Mouse (Mus musculus) adrenal gland, postnatal 36 days (tissue): ENCODE results near the gene Ppp6r3. TPM values are rescaled to one million over a fixed set of nuclear protein-coding genes. Genes with fewer than 3 reads are reported as not detected.
A peak's percentile ranks its signal among the peaks of the same experiment; 100 is the strongest.

Experiments
- DNase-seq, 2 experiments: peaks; one replicate each; pipeline ENCODE4 v3.0.0; 2021; ENCODE audit warnings: mixed read lengths in 1 of 2
- total RNA-seq, 2 experiments: library from RNA; stranded (reverse); gene quantifications; 2 replicates each; pipeline ENCODE4 v1.2.3; 2021

Gene Ppp6r3
- total RNA-seq, 2 experiments from 2014 or later = 92.7 to 98.6 TPM

DNA sequence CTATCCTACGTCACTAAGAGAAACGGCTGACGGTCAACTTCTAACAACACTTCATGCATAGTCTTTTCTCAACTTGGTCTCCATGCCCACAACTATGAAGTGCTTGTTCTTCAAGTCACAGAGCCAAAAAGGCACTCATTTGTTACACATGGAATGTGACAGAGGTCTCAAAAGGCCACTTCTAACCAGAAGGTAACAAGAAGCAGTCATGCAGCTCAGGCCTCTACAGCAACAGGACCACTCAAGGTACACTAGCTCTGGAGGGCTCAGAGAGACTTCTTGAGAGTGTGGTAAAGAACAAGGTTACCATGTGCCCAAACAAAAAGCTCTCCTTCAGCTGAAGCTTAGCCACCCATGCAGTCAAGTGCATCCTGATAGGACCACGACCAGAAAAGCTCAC, 46.9 kb downstream of the Ppp6r3 start:
- no peak for DNase-seq

DNA sequence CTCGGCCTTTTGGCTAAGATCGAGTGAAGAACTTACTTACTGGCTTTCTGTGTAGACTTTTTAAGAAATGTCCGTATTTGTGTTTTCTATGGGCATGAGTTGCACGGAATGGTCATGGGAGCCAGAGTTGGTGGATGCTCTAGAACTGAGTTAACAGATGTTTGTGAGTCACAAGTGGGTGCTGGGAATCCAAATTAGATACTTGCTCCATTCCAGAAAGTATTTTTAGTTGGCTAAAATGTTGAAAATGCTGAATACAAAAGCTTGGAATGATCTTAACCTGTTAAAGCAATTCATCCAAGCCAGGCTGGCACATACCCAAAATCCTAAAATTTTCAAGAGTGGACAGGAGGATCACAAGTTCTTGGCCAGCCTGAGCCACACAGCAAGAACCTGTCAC, 48.0 kb downstream of the Ppp6r3 start:
- DNase-seq = no peak

DNA sequence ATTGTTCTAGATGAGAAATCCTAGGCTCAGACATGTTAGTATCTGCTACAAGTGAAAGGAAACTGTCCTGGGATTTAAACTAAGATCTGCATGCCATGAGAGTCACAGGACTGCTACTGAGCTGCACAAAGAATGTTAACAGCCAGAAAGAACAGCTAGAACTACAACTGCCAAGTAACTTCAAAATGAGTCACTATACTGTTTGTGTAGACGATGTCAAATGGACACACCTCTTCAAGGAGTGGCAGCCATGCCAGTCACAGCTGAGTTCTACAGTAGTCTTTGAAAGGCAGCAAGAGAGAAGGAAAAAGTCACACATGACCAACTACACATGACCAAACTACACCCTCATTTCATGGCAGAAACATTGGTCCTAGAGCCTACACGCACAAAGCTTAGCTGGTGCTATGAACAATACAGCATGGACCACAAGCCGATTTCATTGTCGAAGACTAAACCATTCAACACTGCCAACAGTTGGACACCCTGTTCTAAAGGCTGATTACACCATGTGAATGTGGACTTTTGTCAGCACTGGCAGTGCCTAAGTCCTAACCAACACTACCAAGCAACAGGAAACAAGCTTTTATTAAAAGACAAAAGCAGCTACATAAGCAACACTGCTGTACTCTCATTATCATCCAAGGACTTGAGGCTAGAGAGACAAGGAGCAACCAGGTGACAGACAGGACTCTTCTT, 55.9 kb downstream of the Ppp6r3 start:
- no peak for DNase-seq

DNA sequence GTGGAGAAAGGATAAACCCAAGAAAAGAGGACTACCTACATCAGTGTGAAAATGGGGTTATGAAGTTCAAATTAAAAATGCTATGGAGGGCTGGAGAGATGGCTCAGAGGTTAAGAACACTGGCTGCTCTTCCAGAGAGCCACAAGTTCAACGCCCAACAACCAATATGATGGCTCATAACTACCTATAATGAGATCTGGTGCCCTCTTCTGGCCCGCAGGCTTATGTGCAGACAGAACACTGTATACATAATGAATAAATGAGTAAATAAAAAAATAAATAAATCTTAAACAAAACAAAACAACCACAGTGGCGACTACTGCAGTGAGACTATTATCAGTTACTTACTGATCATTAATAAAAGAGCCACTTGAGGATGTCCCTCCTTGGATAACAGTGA, 78.3 kb downstream of the Ppp6r3 start:
- no peak for DNase-seq

DNA sequence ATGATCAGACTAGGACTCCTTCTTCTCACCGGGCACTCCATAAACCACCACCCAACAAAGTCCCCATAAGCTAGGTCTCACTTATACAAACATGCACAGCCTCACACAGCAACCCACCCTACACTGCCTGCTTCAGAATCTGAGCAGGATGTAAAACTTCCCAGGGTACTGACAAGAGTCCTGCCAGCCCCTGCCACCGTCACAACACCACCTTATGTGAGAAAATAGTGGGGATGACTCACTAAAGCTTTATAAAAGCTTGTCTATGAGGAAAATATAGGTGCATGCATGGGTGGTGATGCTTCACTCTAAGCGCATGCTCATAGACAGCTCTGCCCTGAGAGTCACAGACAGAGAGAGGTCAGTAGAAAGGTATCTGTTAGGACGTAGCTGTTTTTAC, 85.7 kb downstream of the Ppp6r3 start:
- no peak for DNase-seq

DNA sequence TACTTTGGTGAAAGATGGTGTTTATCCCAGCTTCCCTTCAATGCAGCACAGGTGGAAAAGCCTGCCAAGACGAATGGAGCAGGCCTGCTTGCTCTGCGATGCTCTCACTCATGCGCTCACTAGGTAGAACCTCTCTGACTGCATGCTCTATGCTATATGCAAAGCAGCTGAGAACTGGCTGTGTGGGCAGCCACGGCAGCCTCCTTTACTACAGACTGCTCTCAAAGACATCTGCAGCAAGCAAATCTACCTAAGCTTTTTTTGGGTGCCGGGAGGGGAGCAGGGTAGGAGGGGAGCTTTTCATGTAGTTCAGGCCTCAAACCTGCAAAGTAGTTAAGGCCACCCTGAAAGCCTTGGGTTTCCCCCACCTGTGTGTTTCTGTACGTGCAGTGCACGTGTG, 92.7 kb downstream of the Ppp6r3 start:
- DNase-seq = no peak

DNA sequence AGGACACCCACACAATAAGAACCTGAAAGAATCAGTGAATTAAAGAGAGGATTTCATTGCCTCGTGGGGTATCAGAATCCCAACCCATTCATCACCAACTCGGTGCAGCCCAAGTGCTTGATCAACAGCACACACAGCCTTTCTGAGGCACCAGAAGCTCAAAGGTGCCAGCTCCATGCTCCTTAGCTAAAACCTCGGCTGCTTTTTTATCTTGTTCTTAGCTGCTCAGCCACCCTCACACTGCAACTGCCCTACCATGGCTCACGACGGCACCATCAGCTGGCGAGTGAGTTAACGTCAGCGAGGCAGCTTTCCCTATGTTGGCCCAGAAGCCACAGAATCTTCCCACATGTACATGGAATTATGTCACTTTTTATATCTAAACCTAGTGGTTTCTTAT, 95.4 kb downstream of the Ppp6r3 start:
- DNase-seq = no peak

DNA sequence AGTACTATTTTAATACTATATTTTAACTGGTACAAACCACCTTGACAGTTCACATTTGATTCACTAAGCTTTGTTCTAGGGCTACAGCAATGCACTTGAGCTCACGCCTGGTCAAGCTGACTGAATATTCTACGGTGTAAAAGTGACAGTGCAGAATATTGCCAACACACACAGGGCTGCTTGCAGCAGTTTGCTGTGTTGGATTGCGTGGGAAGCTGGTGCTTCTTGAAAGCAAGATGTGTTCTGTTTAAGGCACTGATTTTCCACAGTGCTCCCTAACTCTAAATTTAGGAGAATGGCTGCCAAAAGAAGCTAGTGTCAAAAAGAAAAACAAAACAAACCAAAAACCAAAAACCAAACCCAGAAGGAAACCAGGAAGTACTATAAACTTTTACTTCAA, 98.6 kb downstream of the Ppp6r3 start:
- no peak for DNase-seq

DNA sequence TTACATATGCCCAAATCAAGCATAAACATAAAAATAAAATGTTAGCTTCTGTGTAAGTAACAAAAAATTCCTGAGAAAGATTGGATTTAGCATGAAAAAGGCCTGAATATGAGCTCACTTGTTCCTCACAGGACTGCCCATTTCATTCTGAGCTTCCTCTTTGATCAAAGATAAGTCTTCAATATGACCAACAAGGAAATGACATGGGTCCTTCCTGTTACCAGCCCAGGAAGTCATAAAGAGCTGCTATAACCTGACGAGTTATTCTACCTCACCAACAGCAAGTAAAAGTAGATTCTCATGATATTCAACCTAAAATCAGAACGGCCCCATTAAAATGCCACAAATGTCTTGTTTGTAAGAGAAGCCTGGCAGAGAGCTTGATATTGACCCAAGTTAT, 104.3 kb downstream of the Ppp6r3 start:
- DNase-seq = no peak

DNA sequence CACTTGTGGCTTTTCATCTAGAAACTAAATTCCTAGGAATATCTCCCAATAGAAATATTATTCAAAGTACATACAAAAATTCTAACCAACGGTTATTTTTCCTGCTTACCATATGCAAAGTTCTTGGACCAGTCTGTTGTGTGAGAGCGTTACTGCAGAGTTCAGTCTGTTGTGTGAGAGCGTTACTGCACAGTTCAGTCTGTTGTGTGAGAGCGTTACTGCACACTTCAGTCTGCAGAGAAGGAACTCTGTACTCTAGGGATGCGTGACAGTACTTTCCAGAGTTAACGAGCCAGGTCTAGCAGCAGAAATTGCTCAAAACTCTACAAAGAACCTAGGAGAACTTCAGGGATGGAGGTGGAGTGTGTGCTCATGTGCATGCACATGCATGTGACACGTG, 108.0 kb downstream of the Ppp6r3 start:
- DNase-seq = no peak

DNA sequence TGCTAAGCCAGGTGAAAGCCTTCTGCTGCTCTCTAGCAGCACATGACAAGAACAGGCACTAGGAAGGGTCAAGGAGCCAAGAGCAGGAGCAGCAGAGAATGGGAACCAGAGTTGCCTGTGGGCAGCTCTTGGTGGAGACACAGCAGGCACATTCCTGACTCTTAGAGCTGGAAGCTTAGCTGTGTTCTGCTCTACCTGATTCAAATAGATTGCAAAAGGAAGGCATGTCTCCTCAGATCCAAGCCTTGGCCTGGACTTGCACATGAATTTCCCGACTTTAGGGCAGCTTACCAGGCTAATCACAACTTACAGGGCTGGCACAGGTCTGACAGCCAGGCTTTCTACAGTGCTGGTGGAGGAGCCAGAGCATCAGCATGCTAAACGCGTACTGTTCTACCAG, 115.6 kb downstream of the Ppp6r3 start:
- no peak for DNase-seq

DNA sequence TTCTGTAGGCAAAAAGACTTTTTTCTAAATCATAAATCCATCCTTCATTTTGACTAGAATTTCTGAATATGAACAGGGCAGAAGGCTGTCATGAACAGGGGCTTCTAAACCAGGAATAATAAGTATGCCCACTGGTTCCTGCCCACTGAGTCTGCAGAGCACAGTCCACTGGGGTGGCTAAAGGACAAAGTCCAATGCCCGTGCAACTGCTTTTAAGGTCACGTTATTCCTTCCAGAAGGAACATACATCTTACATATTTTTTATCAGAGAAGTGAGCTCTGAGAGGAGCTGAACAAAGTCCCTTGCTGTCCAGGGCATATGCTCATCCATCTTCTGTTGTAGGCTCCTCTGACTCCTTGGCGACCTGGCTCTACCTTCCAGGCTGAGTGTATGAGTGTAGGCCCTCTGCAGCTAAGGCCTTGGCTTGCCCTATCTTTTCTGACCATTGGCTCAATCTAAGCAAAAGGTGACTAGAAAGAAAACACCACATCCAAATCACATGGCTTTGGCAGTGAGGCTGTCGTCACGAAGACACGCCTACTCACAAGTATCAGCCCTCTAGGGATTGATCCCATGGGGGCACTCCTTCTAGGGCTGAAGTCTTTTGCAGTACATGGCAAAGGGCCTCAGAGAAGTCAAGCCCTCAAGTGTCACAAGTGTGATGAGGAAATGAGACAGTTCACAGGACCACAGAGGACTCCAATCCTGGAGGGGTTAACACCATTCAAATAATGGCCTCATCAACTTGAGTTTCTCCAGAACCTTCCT, 117.0 kb downstream of the Ppp6r3 start:
- DNase-seq = peak in 1 of 2 experiments; percentile 36

DNA sequence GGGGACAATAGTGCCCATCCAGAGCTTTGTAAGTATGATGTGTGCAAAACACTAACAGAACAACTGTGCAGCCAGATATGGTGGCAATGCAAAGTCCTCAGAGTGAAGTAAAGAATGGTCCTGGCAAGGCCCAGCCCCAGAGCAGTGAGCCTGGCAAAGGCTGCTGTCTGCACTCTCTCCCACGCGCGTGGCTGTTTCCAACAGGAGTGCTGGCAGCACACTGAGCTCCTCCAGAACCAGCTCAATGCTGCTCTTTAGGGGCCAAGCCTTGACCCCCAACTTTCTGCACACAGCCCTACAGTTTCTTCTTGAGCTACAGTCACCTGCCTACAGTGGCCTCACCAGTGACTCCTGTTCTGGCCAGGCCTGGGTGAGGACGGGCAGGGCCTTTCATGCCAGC, 117.8 kb downstream of the Ppp6r3 start:
- DNase-seq = no peak

DNA sequence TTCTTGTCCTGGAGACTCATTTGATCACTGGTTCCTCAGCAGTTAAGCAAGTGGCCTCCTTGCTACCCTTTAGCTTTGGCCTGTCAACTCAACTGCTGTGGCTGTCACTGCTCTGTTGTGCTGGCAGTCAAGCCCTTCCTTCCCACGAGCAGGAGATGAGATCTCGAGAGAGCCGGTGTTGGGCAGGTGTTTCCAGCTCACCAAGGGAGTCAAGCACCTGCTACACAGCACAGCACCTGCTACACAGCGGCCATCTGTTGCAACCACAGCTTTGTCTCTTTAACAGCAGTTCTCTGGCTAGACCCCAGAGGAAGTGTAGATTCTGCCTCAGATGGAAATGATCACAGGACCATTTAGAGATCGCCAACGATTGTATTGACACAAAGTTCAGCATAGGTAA, 123.9 kb downstream of the Ppp6r3 start:
- DNase-seq = no peak

DNA sequence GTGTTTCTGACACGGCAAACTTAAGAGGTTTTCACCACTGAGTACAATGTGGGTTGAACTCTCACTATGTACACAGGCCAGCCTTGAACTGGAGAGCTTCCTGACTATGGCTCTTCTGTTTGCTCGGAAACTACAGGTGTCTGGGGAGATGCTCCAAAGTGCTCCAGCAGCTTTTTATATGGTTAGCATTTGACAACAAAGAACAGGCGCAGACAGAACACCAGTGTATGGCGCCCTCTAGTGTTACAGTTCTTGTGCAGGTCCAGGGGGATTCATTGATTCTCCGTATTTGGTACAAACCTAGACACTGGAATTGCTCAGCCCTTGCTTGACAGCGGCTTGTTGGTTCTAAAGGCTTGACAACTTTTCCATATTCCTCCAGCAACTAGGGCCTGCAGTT, 124.4 kb downstream of the Ppp6r3 start:
- peak; percentile 59 to 76 for DNase-seq

DNA sequence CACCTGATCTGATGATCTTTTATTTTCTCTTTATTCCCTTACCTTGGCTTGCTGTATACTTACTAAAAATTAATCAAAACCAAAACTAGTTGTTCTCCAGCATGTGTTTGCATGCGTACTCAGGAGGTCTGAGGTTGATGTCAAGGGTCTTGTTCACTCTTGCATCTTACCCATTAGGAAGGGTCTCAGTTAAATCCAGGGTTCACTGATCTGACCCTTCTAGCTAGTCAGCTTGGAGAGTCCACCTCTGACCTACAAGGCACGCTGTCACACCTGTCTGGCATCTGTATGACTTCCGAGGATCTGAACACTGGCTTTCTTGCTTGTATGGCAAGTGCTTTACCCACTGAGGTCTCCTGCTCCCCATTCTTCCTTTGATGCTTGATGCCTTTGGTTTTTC, 124.8 kb downstream of the Ppp6r3 start:
- DNase-seq = no peak

DNA sequence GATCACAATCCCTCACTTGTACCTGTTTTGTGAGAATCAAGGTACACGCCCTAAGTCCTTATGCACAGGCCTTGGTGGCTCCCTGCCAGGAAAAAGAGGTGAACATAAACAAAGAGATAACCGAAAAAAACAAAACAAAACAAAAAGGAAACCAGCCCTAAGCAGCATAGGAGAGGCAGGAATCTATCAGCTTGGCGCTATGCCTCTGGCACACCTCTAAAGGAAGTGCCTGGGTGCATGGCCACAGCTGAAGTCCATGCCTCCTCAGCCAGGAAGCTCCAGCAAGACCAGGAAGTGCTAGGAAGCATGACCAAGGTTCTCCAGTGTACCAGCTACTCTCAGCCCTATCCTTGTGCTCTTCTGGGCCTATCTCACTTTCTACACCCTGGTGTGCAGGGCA, 126.3 kb downstream of the Ppp6r3 start:
- DNase-seq = no peak

DNA sequence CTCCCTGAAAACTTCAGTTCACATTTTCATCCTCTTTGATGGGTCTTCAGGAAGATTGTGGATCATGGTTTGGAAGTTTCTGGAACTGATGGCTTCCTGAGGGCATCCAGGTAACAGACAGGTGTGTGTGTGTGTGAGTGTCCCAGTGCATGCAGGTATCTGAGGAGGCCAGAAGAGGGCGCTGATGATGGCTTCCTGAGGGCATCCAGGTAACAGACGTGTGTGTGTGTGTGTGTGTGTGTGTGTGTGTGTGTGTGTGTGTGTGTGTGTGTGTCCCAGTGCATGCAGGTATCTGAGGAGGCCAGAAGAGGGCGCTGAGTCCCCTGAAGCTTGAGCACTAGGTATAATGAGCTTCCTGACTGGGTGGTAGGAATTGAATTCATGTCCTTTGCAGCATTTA, 128.2 kb downstream of the Ppp6r3 start:
- DNase-seq = no peak

DNA sequence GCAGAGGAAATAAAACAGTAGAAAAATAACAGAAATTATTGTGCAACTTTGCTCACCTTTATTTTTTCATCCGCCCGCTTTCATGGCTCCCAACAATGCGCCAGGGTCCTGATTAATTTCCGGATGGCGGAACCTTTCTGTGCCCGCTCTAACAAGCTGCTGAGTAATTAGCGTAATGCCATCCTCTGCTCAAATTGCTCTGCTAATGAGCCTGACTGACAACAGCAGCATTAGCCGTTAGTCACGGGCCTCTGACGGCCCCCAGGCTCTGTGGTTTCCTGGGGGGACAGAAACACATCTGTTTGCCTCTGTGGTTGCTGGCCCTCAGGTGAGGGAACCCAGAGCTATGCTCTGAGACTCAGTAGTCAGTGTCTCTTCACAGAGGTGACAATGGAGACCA, 134.5 kb downstream of the Ppp6r3 start:
- no peak for DNase-seq

DNA sequence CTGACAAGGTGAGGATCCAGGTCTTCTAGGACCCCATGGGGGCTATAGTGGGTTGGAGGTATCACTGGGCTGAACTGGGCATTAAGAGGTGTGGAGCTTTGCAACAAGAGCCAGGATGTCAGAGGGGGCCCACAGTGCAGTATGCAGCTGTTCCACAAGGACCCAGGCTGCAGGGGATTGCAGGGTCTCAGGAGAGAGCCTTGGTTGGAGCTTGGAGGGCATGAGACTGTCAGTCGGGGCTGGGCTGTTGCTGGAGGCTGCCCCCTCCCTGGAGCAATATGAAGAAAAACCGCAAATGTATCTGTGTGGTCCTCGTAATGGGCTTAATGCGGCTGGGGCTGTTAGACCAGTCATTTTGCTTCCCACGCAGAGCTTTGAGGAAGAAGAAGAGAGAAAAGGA, 134.9 kb downstream of the Ppp6r3 start:
- DNase-seq = no peak

DNA sequence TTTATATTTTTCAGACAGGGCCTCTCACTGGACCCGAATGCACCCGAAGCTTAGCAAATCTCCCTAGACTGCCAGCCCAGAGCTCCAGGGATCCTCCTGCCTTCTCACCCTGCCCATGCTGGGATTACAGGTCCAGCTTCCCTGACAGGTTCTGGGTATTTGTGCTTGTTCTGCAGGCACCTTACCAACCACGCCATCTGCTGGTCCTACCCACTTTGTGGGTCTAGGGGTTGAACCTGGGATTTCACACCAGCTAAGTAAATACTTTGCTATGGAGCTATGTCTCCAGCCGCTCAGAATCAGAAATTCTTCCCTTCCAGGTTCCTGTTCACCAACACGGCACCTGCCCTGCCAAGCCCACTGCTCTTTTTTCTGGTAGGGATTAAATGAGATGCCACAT, 137.6 kb downstream of the Ppp6r3 start:
- peak in 1 of 2 experiments; percentile 32 for DNase-seq

DNA sequence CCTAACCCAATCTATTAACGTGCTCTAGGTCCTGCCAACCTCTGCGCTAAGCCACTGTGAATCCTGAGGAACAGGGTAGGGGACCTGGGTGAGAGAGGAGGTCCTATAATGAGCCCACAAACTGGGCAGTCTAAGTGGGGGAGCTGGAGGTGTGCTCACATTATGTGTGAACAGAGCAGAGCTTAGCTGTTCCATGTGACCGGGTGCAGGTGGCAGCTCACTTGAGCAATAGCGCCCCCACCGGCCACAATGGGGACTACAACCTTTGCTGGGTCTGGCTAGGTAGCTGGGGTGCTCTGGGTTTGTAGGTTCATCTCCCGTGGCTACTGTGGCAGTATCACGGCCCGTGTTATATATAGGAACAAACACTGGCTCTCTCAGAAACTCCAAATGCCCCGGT, 138.7 kb downstream of the Ppp6r3 start:
- DNase-seq = peak; percentile 35 to 49

DNA sequence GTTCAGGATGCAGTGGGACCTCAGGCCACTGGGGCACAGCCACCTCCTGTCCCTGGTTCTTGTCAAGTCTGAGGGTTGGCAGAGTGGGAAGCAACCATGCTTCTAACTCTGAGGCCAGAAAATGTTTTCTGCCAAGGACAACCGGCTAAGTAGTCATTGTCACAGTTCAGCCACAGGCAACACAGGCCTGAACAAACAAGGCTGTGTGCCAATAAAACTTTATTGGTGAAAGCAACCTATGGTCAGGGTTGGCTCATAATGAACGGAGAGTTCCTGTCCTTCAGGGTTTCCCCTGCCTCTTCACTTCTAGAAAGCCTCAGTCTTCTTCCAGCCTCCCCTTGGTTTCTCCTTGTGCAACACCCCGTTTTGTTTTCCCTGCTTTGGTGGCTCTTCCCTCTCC, 139.7 kb downstream of the Ppp6r3 start:
- no peak for DNase-seq

DNA sequence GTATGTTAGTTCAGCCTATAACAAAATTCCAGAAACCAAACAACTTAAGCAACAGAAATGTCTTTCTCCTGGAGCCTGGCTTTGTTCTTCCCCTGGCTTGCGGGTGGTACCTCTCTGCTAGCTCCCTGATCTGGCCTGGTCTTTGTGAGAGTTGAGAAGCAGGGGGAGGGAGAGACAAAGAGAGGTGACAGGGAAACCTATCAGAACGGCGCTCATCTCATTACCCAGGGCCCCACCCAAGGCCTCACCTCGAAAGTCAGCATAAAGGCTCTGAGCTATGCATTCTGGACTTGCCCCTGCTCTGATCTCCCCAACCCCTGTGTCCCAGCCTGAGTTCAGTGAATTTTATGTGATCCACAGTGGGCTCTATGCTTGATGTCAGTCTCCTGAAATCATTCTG, 140.9 kb downstream of the Ppp6r3 start:
- DNase-seq = no peak
